Mouse (Mus musculus): ENCODE measurements around the gene Ccdc36.

Gene Ccdc36

DNA sequence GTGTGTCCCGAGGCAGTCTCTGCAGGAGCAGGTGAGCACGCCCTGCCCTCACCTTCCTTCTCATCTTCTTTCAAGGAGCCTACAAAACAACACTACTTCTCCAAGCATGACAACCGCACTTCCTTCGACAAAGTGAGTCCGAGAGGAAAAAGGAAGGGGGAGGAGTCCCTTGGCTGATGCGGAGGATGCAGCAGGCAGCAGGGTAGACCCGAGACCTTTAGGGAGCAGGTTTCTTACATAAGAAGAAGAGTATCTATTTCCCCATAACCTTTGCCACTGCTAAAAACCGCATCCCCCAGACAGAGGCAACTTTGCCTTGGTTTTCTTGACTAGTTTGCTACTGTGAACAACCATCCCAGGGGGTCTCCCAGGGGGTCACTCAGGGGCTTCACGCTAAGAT, 16.8 kb upstream of the Ccdc36 start:
- no peak for DNase-seq (ENCODE audit: low spot score)

- DNase-seq (ENCODE audit: low spot score), result no peak
Observed at GRCm38 (mm10) chr9:108441236-108441919, 13.1 kb upstream of the Ccdc36 start.

- no peak for DNase-seq (ENCODE audit: low spot score)
Observed at GRCm38 (mm10) chr9:108440485-108440884, 12.2 kb upstream of the Ccdc36 start.

GRCm38 (mm10) chr9:108439176-108439575, 10.9 kb upstream of the Ccdc36 start:
- DNase-seq (ENCODE audit: low spot score), result no peak

DNA sequence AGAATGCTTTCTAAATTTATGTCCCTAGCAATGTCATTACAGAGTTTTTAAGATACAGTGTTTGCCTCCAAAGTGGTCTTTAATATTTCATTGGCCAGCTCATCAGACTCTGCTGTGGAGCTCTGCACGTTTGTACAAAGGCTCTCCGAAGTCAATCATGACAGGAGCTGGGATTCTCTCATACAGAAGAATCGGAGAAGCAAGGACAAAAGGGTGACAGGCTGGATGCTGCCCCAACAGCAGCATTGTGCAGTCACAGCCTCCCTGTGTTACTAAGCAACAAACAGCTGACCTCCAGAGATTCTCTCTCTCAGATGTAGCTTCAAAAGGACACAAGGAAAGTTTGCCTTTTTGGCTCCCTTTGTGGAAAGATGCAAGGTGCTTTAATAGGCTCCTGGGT, 7.9 kb upstream of the Ccdc36 start, which contains the start of gene BC048562:
Gene BC048562, plus strand, starts transcription at position 301 of the 400 bp plus-strand sequence.
- DNase-seq (ENCODE audit: low spot score), result no peak

- DNase-seq (ENCODE audit: low spot score), result peak; percentile 67
Observed at GRCm38 (mm10) chr9:108431431-108432067, 3.3 kb upstream of the Ccdc36 start.

DNA sequence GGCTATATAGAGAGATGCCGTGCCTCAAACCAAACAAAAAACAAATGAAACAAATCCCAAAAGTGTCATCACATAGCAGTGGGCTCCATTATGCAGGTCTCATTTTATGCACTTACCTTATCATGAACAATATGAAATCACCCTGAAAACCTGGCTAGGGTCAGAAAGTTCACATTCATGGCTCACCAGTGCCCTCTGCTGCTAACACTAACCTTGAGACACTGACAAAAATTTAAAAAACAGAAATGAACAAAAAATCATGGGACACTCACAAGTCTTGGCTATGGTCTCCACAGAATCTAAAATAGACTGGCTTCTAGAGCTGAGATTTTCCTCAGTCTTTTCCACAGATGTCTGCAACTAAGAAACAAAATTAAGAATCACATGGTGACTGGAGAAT, 16.1 kb downstream of the Ccdc36 start:
- DNase-seq (ENCODE audit: low spot score), result peak; percentile 46

GRCm38 (mm10) chr9:108411381-108411942, 16.8 kb downstream of the Ccdc36 start:
- no peak for DNase-seq (ENCODE audit: low spot score)

DNA sequence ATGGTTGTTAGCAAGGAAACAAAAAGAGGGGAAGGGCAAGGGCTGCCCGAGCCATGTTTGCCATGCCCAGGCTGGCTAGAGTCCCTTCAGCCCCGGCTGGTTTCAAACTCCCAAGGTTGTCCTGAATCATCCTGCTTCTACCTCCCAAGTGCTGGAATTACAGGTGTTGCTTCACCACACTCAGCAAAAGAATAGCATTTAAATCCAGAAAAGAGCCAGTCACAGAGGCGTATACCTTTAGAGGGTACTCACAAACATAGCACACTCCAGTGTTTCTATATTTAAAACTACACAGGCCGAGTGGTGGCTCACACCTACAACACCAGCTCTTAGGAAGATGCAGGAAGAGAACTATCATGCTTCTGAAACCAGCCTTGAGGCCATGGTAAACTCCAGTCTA, 18.7 kb downstream of the Ccdc36 start:
- no peak for DNase-seq (ENCODE audit: low spot score)

DNA sequence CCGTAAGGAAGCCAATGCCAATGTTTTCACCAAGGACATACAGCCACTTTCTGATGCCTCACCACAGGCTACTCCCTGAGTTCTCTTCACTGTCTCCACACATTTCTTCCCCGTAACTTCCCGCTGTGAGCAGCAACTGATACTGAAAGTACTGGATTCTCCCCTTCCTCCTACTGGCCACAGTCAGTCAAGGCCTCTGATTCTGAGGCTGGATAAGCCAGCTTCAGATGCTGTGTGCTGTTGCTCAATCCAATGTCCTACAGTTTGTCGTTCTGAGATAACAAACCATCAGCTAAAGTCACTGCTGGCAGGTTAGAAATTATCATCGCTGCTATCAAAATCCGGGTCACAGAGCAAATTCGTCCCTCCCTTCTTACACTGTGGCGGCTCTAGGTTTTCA, 23.8 kb downstream of the Ccdc36 start:
- no peak for DNase-seq (ENCODE audit: low spot score)

DNA sequence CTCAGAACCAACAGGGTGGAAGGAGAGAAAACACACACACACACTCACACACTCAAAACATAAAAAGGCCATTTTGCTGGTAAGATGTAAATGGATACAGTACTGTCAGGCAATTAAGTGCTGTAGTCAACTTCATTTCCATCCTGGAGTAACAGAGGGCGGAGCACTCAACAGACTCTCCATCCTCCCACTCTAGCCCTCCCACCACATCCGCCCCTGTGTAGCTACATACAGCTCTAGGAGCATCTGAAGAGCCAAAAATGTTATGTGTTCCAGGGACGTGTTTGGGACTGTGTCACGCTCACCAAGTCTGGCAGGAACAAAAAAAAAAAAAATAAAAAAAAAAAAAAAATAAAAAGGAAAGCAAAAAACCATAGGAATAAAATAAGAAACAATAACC, 25.2 kb downstream of the Ccdc36 start:
- DNase-seq (ENCODE audit: low spot score), result no peak

GRCm38 (mm10) chr9:108401186-108401960, 26.9 kb downstream of the Ccdc36 start:
- DNase-seq (ENCODE audit: low spot score), result no peak

DNA sequence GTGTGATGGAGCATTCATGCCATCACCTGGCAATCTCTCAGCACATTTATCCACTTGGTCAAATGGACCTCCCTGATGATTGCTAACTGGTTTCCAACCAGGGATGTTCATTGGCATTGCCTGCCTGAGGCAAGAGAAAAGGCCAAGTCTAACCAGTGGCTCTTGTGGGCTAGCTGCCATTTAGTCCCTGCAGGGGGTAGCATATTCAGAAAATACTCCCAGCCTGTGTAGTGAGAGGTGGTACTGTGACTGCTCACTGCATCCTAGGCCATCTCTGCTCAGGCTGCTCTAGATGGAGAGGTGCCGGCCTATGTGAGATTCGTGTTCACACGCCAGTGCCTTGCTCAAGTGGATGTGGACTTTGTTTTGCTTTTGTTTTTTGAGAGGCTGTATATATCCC, 30.0 kb downstream of the Ccdc36 start:
- no peak for DNase-seq (ENCODE audit: low spot score)

DNA sequence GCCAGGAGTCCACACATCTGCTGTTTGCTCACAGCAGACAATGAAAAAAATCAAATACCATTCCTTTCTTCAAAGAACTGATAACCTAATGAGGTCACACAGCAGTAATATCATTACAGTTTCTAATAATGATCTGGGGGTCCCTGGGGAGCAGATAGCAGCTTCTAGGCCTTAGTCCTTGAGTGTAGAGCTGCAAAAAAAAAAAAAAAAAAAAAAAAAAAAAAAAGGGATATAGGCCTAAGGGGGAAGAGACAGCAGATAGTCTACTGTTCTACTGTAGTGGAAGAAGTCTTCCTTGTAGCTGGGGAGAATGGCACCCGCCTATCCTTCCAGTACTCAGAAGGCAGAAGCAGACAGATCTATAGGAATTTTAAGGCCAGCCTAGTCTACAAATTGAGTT, 32.9 kb downstream of the Ccdc36 start:
- no peak for DNase-seq (ENCODE audit: low spot score)

- DNase-seq (ENCODE audit: low spot score), result no peak
Observed at GRCm38 (mm10) chr9:108394191-108394590, 34.1 kb downstream of the Ccdc36 start.

GRCm38 (mm10) chr9:108392676-108393075, 35.6 kb downstream of the Ccdc36 start, which contains the start of gene 1700102P08Rik:
Gene 1700102P08Rik, plus strand, starts transcription at chr9:108392805.
- DNase-seq (ENCODE audit: low spot score), result peak; percentile 11

DNA sequence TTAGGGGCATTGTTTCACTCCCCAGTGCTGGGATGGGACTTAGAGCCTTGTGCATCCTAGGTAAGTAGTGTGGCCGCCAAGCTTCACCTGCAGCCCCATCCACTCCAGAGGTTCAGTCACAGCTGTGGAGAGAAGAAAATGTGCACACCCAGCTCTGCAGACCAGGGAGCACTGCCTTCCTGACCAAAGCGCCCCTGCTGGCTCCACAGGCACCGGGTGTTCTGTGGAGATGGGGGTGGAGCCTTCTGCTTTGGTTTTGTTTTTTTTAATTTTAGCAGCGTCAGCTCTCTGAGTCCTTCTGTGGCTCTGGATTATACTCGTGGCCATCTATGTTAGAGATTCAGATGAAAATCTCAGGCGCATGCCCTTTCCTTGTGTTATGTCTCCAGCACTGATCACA, 39.1 kb downstream of the Ccdc36 start:
- no peak for DNase-seq (ENCODE audit: low spot score)

GRCm38 (mm10) chr9:108388601-108389000, 39.7 kb downstream of the Ccdc36 start:
- DNase-seq (ENCODE audit: low spot score), result no peak

DNA sequence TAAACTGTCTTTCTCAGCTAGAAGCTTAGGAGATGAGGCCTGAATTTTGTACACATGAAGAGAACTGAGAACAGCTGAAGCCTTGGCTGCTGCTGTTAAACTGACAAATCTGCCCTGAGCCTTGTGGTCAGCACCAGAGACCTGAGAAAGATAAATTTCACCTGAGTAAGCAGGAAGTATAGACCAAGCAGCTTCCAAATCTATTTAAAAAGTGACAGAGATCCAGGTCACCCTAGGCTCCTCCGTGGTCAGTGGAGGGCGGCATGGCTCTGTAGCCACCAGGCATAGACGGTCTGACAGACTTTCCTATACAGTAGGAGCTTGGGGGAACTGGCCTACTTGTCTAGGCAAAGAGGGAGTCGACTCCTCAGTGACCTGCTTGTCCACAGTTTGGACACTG, 41.5 kb downstream of the Ccdc36 start:
- no peak for DNase-seq (ENCODE audit: low spot score)

DNA sequence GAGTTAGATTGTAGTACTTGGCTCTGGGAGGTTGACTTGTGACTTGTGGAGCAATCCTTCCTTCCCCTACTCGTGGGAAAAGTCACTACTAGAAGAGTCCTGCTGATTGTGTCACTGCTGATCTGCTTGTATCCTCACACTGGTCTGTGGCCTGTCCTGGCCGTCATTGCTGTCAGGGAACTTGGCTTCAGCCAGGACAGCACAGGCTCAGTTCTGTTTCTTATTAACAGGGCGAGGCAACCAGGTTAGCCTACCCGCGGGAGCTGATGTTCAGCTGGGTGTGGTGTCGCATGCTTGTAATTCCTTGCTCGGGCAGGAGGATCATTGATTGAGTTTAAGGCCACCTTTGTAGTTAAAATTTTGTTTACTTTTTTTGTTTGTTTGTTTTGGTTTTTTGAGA, 43.3 kb downstream of the Ccdc36 start:
- DNase-seq (ENCODE audit: low spot score), result no peak

DNA sequence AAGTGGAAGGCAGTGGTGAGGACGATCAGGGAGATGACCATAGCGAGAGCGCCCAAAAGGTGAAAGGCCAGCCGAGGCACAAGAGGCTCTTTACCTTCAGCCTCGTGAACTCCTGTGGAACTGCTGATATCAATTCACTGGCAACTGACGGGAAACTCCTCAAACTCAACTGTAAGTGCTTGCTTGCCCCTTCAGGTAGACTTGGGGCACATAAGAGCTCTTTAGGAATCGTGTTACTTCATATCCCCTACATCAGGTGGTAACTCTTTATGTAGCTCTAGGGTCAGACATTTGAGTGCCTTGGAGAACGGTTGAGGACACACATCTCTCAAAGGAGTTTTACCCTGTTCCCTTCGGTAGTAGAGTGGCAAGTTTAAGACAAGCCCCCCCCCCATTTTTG, 46.9 kb downstream of the Ccdc36 start:
- DNase-seq (ENCODE audit: low spot score), result no peak

GRCm38 (mm10) chr9:108379294-108379693, 49.0 kb downstream of the Ccdc36 start:
- DNase-seq (ENCODE audit: low spot score), result no peak

- DNase-seq (ENCODE audit: low spot score), result no peak
Observed at GRCm38 (mm10) chr9:108378736-108379135, 49.5 kb downstream of the Ccdc36 start.

Measured in retina, embryonic 14.5 days (tissue).